Comparison of ENCODE assay signal across 8 mouse cellular contexts in genomic region chr11:35120894-35121610, GRCm38 (mm10). TPM values are rescaled to one million over a fixed set of nuclear protein-coding genes. Genes with fewer than 3 reads are reported as not detected.
DNase-seq lines count a peak whose midpoint lies in the region; ATAC-seq lines count a peak whose summit lies in the region.

Slit3 (plus strand) TSS chr11:35121224.

- no peaks in the 10 kb centered on the region for H3K9me3 ChIP-seq in forebrain, embryonic 14.5 days (replicated peaks; ENCODE audit: control insufficient read depth, low read length)
- no peaks in the 10 kb centered on the region for H3K9me3 ChIP-seq in lung, embryonic 15.5 days

- peak; percentile 54 for ATAC-seq in cerebellum, adult (ENCODE audit: insufficient number of reproducible peaks, low FRiP score, low TSS enrichment)
- peak; percentile 78 for ATAC-seq in forebrain, embryonic 14.5 days
- ATAC-seq in lung, embryonic 15.5 days (ENCODE audit: borderline replicate concordance, extremely low read depth, low FRiP score, low TSS enrichment): peak; percentile 82

- WGBS in forebrain, embryonic 14.5 days: under 1% methylated on average over 67 of the region's 75 CpGs
- under 1% methylated on average over 59 of the region's 75 CpGs for WGBS in lung, embryonic 15.5 days

- peak within 1 kb of the TSS; percentile 59 for H3K4me3 ChIP-seq in forebrain, embryonic 14.5 days (ENCODE audit: low read depth, low read length)
- H3K4me3 ChIP-seq in lung, embryonic 15.5 days: peak within 1 kb of the TSS; percentile 67

- intact Hi-C loops in heart, postnatal 25 days (cut with DNase I): no loop called here

- no peaks in the 10 kb centered on the region for H3K36me3 ChIP-seq in forebrain, embryonic 14.5 days (ENCODE audit: control insufficient read depth, insufficient read depth, low read length)
- no peaks in the 10 kb centered on the region for H3K36me3 ChIP-seq in lung, embryonic 15.5 days

- peaks cover 39% of the 10 kb centered on the region for H3K27me3 ChIP-seq in forebrain, embryonic 14.5 days (replicated peaks; ENCODE audit: control insufficient read depth, insufficient read depth, low read length)
- peaks cover 48% of the 10 kb centered on the region for H3K27me3 ChIP-seq in lung, embryonic 15.5 days

- H3K4me1 ChIP-seq in forebrain, embryonic 14.5 days (ENCODE audit: control insufficient read depth, insufficient read depth, low read length): 0 out of 2 replicates have a peak, but pooled peaks cover 8% of the 10 kb centered on the region
- peaks cover 50% of the 10 kb centered on the region for H3K4me1 ChIP-seq in lung, embryonic 15.5 days

- H3K27ac ChIP-seq in forebrain, embryonic 14.5 days (ENCODE audit: low read depth, low read length): no peak within 1 kb of the TSS
- H3K27ac ChIP-seq in lung, embryonic 15.5 days: peak within 1 kb of the TSS; percentile 78

- DNase-seq in NIH3T3 (ENCODE audit: low read depth) (peak; percentile 95), MN1 (ENCODE audit: low spot score) (no peak)
- peak; percentile 70 for DNase-seq in forebrain, embryonic 14.5 days (ENCODE audit: low spot score)
- DNase-seq in heart, postnatal 25 days (ENCODE audit: low spot score): peak; percentile 48
- DNase-seq in layer of hippocampus, adult 8-10 months (ENCODE audit: low spot score in 2 of 2): peak in 1 of 2 experiments; percentile 51
- peak; percentile 42 for DNase-seq in right cerebral cortex, postnatal 14 days

- H3K4me2 ChIP-seq in forebrain, embryonic 14.5 days (ENCODE audit: low read length): peak within 1 kb of the TSS; percentile 96
- H3K4me2 ChIP-seq in lung, embryonic 15.5 days: peak within 1 kb of the TSS; percentile 83

- H3K9ac ChIP-seq in forebrain, embryonic 14.5 days (ENCODE audit: low read length): peak within 1 kb of the TSS; percentile 64
- peak within 1 kb of the TSS; percentile 67 for H3K9ac ChIP-seq in lung, embryonic 15.5 days

RNA-seq across cellular contexts. Expression of gene Slit3, which starts in this region (rescaled TPM):
- 2.3 and 2.4 TPM in 2 replicates for polyA plus RNA-seq in forebrain, embryonic 14.5 days (2014; fragmentation: Nextera tagmentation; extraction: Ambion mirVana)
- 10 to 100 TPM; 12.7 to 15.4 TPM for total RNA-seq in heart, postnatal 25 days (2021)
- total RNA-seq in layer of hippocampus, adult 8-10 months (2022): 100 to 1,000 TPM in 1 of 4 experiments, 10 to 100 TPM in 3; 79.5 to 107 (median 95.7) TPM
- 17.9 and 21.4 TPM in 2 replicates for polyA plus RNA-seq in lung, embryonic 15.5 days (2015; fragmentation: Nextera tagmentation; extraction: Ambion mirVana)

Comparison
In these comparisons a context has a peak if more than half of its experiments do, and no peak if none do; other contexts are left out.
1. RNA of gene Slit3 (total RNA-seq): 79.5 to 107 TPM in layer of hippocampus, adult 8-10 months; 12.7 to 15.4 TPM in heart, postnatal 25 days; every median in the first group is over 4 times any median in the second.
2. Peak in every context shown above with its lines, with median percentiles within 50 percentile points of each other: ATAC-seq.